Mouse (Mus musculus): ENCODE data around the gene Pdpk1. TPM values are rescaled to one million over a fixed set of nuclear protein-coding genes. Genes with fewer than 3 reads are reported as not detected.

The Pdpk1 gene
- polyA plus RNA-seq, 1 experiment from 2014 or later, result 32.6 TPM

- H3K27me3 ChIP-seq (ENCODE audit: poor library complexity, severe bottlenecking), result no peaks in the 10 kb centered on the region
- H3K27ac ChIP-seq, result no peak overlapping the region
- H3K4me1 ChIP-seq, result peaks cover 21% of the 10 kb centered on the region
- no peak for DNase-seq (ENCODE audit: extremely low spot score, low spot score)
- peaks cover 19% of the 10 kb centered on the region for H3K36me3 ChIP-seq (replicated peaks)
- peak overlapping the region; percentile 96; the same call in 1 of the 2 replicates for H3K4me3 ChIP-seq
- H3K9me3 ChIP-seq, result no peaks in the 10 kb centered on the region
- 80% methylated on average over 5 of the region's 5 CpGs for WGBS
Observed at GRCm38 (mm10) chr17:24170729-24171128, 20.0 kb upstream of the Pdpk1 start.

DNA sequence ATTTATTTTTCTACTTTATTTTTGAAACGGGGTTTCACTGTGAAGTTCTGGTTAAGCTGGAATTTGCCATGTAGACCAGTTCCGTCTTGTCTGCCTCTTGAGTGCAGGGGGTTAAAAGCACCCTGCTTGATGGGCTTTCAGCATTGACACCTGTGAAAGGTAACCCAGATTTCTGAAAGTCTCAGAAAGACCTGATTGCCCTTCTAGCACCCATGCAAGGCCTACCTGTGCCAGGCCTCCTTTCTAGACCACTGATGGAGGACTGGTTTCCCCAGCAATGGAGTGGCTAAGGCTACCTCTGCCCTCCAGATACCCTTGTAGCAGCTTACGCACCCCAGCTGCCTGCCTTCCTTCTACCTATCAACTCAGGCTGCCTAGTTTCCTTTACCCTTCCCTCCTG is 19.4 kb upstream of the Pdpk1 start:
- Histone ChIP-seq H3K9me3 (no peaks in the 10 kb centered on the region), H3K4me1 (peaks cover 21% of the 10 kb centered on the region), H3K27me3 (ENCODE audit: poor library complexity, severe bottlenecking) (no peaks in the 10 kb centered on the region), H3K27ac (peak overlapping the region; percentile 98), H3K4me3 (peak overlapping the region; percentile 96), H3K36me3 (replicated peaks) (peaks cover 25% of the 10 kb centered on the region)
- WGBS, result 71% methylated on average over 3 of the region's 3 CpGs
- DNase-seq (ENCODE audit: extremely low spot score, low spot score), result no peak

- H3K27me3 ChIP-seq (ENCODE audit: poor library complexity, severe bottlenecking), result no peaks in the 10 kb centered on the region
- peak; percentile 93 for DNase-seq (ENCODE audit: extremely low spot score, low spot score)
- H3K4me1 ChIP-seq, result peaks cover 21% of the 10 kb centered on the region
- 1% methylated on average over 58 of the region's 58 CpGs for WGBS
- peak within 1 kb of the TSS; percentile 98 for H3K27ac ChIP-seq
- H3K9me3 ChIP-seq, result no peaks in the 10 kb centered on the region
- peaks cover 32% of the 10 kb centered on the region for H3K36me3 ChIP-seq (replicated peaks)
- peak within 1 kb of the TSS; percentile 96 for H3K4me3 ChIP-seq
Observed at GRCm38 (mm10) chr17:24169317-24170065, 18.8 kb upstream of the Pdpk1 start, which contains the start of gene Atp6v0c. Gene Atp6v0c (minus strand): TSS chr17:24169702.

DNA sequence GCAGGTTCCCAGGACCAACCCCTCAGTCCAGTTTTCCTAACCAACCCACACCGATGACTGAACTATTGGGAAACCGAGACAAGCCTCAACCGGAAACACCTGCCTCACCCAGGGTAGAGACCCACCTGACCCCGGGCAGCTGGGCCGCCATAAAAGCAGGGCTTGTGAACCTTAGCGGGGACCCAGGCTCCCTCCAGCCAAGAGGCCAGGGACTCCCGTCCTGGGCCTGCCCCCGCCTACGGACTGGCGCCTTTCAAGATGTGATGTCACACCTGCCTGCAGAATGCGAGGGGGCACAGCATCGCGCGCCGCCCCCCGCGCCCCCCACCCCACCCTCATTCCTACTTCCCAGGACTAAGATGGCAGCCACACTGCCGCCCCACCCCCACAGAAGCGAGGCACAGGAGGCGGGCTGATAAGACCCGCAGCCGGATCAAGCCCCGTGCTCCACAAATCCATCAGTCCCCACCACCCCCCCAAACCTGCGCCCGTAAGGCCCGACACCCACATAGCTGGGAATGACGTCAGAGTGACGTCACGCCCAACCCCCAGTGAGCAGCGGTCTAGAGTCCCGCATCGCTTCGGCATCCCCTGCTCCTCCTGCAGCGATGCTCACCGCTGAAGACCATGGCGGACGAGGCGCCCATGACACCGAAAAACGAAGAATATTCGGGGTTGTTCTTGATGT is 18.0 kb upstream of the Pdpk1 start:
- Histone ChIP-seq H3K9me3 (no peaks in the 10 kb centered on the region), H3K4me3 (peak overlapping the region; percentile 96), H3K4me1 (peaks cover 21% of the 10 kb centered on the region), H3K27me3 (ENCODE audit: poor library complexity, severe bottlenecking) (no peaks in the 10 kb centered on the region), H3K27ac (peak overlapping the region; percentile 98), H3K36me3 (replicated peaks) (peaks cover 33% of the 10 kb centered on the region)
- DNase-seq (ENCODE audit: extremely low spot score, low spot score), result peak; percentile 72
- under 1% methylated on average over 40 of the region's 41 CpGs for WGBS

DNA sequence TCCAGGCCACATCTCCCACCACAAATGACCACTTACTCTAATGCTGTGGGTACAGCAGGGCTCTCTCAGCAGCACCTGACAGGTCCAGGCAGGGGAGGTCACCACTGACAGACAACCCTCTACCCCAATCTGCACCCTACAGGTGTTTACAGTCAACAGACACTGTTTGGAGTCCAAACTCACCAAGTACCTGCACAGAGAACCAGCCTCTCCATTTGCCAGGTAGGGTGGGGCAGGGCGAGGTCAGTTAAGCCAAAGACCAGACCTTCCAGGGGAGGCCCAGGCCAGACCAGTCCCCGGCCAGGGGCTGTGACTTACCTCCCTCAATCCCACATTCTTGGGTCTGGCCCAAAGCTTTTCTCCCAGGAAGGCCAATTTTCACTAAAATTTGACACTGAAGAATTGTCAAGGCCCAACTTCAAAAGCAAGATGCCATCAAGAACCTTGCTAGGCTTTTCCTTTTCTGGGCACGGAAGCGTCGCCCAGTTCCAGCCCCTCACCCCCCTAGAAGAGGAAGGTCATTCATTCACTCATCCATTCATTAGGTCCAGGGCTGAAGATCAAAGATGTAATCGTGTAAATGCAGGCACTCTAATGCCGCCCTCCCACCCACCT is 17.3 kb upstream of the Pdpk1 start:
- no peak for DNase-seq (ENCODE audit: extremely low spot score, low spot score)
- Histone ChIP-seq H3K4me3 (peak overlapping the region; percentile 96), H3K27ac (peak overlapping the region; percentile 98), H3K9me3 (no peaks in the 10 kb centered on the region), H3K27me3 (ENCODE audit: poor library complexity, severe bottlenecking) (no peaks in the 10 kb centered on the region), H3K4me1 (peaks cover 26% of the 10 kb centered on the region), H3K36me3 (replicated peaks) (peaks cover 33% of the 10 kb centered on the region)
- 73% methylated on average over 7 of the region's 7 CpGs for WGBS

GRCm38 (mm10) chr17:24167120-24167519 is 16.4 kb upstream of the Pdpk1 start:
- H3K4me1 ChIP-seq, result peaks cover 35% of the 10 kb centered on the region
- no peak overlapping the region for H3K4me3 ChIP-seq
- no peaks in the 10 kb centered on the region for H3K27me3 ChIP-seq (ENCODE audit: poor library complexity, severe bottlenecking)
- H3K9me3 ChIP-seq, result no peaks in the 10 kb centered on the region
- peaks cover 33% of the 10 kb centered on the region for H3K36me3 ChIP-seq (replicated peaks)
- no peak for DNase-seq (ENCODE audit: extremely low spot score, low spot score)
- 93% methylated on average over 6 of the region's 6 CpGs for WGBS
- H3K27ac ChIP-seq, result no peak overlapping the region

GRCm38 (mm10) chr17:24164566-24165259 is 14.0 kb upstream of the Pdpk1 start:
- Histone ChIP-seq H3K27me3 (ENCODE audit: poor library complexity, severe bottlenecking) (no peaks in the 10 kb centered on the region), H3K27ac (no peak overlapping the region), H3K4me1 (peaks cover 28% of the 10 kb centered on the region), H3K4me3 (0 out of 2 replicates have a peak overlapping the region, but pooled peaks have one; percentile 16), H3K9me3 (no peaks in the 10 kb centered on the region), H3K36me3 (replicated peaks) (peaks cover 33% of the 10 kb centered on the region)
- WGBS, result 88% methylated on average over 11 of the region's 11 CpGs
- no peak for DNase-seq (ENCODE audit: extremely low spot score, low spot score)

- peak; percentile 98 for DNase-seq (ENCODE audit: extremely low spot score, low spot score)
- Histone ChIP-seq H3K4me3 (peak within 1 kb of the TSS; percentile 83), H3K4me1 (peaks cover 25% of the 10 kb centered on the region), H3K27ac (peak within 1 kb of the TSS; percentile 89), H3K36me3 (replicated peaks) (peaks cover 33% of the 10 kb centered on the region), H3K9me3 (no peaks in the 10 kb centered on the region), H3K27me3 (ENCODE audit: poor library complexity, severe bottlenecking) (no peaks in the 10 kb centered on the region)
- WGBS, result 1% methylated on average over 47 of the region's 47 CpGs
Observed at GRCm38 (mm10) chr17:24163176-24163962, 12.6 kb upstream of the Pdpk1 start, which contains the start of gene Amdhd2. Gene Amdhd2 (minus strand): TSS chr17:24163766.

DNA sequence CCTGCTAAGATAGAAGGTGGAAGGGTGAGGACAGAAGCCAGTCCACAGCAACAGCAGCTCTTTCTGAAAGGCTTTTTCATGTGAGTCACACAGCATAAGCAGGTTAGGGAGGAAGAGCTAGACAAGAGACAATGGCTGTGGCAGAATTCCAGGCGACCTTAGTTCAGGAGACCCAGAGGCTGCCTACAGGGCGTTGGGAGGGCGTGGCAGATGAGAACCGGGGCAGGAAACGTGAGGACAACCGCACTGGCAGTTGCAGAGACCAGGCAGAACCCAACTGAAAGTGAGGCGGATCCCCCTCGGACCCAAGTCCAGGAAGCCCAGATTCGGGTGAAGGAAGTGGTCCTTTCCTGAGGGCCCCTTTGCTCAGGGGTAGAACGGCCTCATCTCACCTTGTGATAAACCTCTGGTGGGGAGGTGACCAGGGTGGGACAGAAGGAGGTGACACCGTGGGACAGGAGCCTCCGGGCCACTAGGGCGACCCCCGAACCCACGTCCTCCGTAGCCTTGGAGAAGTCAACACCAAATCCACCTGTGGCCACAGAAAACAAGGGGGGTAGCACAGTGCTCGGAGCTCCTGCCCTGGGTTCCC is 12.0 kb upstream of the Pdpk1 start:
- Histone ChIP-seq H3K27me3 (ENCODE audit: poor library complexity, severe bottlenecking) (no peaks in the 10 kb centered on the region), H3K9me3 (no peaks in the 10 kb centered on the region), H3K4me3 (peak overlapping the region; percentile 83), H3K36me3 (replicated peaks) (peaks cover 34% of the 10 kb centered on the region), H3K4me1 (peaks cover 18% of the 10 kb centered on the region), H3K27ac (peak overlapping the region; percentile 89)
- no peak for DNase-seq (ENCODE audit: extremely low spot score, low spot score)
- WGBS, result 34% methylated on average over 17 of the region's 17 CpGs

DNA sequence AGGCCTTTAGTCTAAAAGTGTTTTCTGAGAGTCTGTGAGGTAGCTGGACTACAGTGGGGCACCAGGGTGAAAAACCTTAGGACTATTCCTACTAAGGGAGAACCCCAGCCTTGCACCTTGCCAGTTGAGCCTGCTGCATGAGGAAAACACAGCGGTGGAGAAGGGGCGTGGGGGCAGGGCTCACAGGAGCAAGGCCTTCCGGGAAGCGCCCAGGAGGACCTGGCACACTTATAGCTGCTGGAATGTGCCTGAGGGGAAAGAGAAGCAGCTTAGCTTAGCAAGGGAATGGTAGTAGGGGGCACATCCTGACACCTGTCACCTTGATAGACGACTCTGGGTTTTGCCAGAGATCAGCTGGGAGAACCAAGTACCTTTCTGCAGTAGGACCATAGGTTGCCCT is 10.7 kb upstream of the Pdpk1 start:
- no peak for DNase-seq (ENCODE audit: extremely low spot score, low spot score)
- Histone ChIP-seq H3K9me3 (no peaks in the 10 kb centered on the region), H3K27ac (no peak overlapping the region), H3K4me3 (no peak overlapping the region), H3K4me1 (peaks cover 14% of the 10 kb centered on the region), H3K36me3 (replicated peaks) (peaks cover 30% of the 10 kb centered on the region), H3K27me3 (ENCODE audit: poor library complexity, severe bottlenecking) (no peaks in the 10 kb centered on the region)
- 86% methylated on average over 5 of the region's 5 CpGs for WGBS

DNA sequence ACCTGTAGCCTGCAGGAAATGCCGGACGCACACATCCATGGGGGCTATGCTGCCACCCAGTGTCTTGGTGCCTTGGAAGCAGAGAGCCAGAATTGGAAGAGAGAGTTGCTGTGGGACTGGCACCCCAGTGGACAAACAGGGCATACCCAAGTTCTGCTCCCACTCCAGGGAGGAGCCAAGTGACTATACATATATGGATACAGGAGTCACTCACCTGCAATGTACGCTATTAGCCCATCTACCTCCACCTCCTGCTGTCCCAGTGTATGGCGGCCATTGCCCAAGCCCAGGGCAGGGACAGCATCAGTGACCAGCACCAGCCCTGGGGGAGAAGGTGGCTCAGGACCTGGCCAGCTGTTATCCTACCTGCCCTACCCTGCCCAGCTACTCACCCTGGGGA is 6.8 kb upstream of the Pdpk1 start:
- Histone ChIP-seq H3K36me3 (replicated peaks) (peaks cover 31% of the 10 kb centered on the region), H3K27me3 (ENCODE audit: poor library complexity, severe bottlenecking) (no peaks in the 10 kb centered on the region), H3K4me1 (peaks cover 6% of the 10 kb centered on the region), H3K27ac (no peak overlapping the region), H3K9me3 (no peaks in the 10 kb centered on the region), H3K4me3 (no peak overlapping the region)
- 95% methylated on average over 4 of the region's 4 CpGs for WGBS
- no peak for DNase-seq (ENCODE audit: extremely low spot score, low spot score)

Measured in forebrain, embryonic 10.5 days (tissue).